Mouse (Mus musculus) ovary, postnatal 10 days (tissue): ENCODE data around the gene Llph.
"Not testable (repeated sequence)": the region's sequence is repeated elsewhere in the genome, so short reads cannot be mapped to it uniquely, and the experiment has no call there.

Experiments
- DNase-seq: peaks from one replicate; pipeline ENCODE4 v3.0.0; 2022; ENCODE audit warnings: low spot score

Gene Llph

DNA sequence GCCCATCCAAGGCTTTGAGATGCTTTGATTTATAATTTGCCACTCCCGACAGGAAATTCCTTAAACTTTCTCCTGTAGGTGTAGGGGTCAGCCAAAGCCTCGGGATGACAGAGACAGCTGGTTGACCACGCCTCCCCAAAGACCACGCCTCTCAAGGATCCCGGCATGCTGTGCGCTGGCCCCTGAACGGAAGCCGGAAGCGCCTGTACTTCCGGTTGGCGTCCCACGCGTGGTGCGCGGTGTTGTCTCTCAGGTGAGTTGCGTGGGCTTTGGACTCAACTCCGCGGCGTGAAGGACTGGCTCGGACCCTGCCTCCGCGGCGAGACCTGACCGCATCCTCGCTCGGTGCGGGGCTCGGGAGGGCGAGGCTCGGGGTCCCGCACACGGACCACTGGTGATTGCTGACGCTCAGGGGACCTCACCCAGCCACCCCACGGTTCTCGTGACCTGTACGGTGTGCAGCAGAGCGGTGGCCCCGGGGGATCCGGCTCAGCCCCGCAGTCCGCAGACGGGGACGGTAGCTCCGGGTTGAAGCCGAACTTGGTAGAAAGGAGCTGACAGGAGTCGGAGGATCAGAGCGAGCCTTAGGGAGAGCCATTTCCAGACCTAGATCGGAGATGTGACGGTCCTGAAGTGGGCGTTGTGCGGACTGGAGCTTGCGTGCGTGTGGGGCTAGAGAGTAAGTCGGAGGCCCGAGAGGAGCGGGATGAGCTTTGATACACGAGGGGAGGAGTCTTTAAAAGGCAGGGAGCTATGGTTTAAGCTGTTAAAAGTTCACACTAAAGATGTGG, at the start of gene Llph:
Gene Llph, plus strand, starts transcription at position 200 of the 791 bp plus-strand sequence.
- peak; percentile 57 for DNase-seq

DNA sequence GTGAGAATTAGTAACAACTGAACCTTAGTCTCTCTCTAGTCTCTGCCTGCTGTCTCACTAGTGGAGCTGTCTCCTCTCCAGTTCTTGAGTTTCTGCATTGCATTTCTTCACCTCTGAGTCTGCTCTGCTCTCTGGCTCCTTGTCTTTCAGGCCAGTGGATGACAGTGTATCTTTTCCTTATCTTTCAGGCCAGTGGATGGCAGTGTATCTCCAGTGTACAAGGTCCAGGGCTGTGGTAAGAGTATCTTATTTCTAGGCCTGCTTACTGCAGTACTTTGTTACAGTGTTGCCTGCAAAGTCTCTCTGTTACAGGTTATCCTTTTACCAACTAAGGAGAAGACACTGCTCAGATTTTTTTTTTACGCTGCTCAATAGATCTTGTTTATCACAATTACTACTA, 44.0 kb upstream of the Llph start:
- no peak for DNase-seq

DNA sequence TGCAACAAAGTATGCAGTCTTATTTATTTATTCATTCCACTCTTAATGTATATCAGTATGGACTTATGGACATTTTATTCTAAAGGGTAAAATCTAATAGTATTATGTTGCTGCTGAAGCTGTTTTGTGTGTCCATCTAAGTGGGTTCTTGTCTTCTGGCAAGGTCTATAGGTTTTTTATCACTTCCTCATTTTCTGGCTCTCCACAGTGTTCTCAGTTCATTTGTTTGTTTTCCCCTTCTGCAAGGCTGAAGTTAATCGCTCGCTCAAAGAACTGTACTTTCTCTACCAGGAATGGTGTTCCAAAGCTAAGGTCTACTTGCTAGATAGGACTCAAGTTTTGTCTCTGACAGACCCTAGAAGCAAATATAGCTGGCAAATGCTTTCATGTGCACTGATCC, 43.5 kb upstream of the Llph start:
- DNase-seq = no peak

DNA sequence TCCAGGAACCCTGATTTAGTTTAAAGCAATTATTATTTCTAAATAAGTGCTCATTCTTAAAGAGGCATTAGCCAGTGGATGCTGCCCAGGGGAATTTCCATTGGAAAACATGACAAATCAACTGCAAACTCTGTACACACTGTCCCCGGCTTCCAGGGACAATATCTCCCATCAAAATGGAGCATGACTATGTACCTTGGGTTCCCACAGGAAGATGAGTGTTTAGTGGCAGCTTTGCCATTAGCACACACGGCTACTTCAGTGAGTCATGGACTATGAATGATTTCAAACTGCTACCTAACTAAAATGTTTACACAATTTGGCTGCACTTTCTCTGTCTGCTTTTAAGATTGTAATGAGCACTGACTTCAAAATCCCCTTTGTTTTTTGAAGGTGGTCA, 38.4 kb upstream of the Llph start:
- DNase-seq = no peak

DNA sequence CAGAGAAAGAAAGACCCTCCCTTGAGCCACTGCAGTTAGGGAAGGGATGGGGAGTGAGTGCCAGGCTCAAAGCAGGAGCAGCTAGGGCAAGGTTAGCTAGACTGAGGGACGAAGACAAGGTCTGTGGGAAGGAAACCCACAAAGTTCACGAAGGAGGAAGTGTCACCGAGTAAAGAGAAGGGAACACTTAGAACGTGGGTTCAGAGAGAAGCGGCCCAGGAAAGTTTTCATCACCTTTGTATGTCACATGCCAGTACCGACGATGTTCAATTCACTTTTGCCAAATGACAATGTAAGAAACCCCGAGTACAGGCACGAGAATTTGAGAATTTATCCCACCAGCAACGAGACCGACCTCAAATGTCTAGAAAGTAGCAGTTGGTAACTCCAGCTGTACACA, 37.6 kb upstream of the Llph start:
- no peak for DNase-seq

DNA sequence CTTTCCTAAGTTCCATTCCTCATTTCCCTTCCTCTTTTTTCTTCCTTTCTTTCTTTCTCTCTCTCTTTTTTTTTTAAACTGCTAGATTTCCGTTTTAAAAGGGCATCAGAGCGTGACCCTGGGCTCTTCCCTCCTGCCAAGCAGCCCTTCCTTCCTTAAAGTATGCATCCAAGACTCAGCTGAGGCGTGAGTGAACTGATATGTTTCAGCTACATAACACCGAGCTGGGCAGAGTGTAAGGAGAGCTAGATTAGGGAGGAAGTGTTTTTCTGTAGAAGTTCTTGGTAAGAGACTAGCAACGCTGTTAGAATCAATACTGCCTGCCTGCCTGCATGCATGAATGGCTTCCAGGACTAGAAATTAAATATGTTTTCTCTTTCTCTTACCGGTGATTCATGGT, 37.1 kb upstream of the Llph start:
- no peak for DNase-seq

DNA sequence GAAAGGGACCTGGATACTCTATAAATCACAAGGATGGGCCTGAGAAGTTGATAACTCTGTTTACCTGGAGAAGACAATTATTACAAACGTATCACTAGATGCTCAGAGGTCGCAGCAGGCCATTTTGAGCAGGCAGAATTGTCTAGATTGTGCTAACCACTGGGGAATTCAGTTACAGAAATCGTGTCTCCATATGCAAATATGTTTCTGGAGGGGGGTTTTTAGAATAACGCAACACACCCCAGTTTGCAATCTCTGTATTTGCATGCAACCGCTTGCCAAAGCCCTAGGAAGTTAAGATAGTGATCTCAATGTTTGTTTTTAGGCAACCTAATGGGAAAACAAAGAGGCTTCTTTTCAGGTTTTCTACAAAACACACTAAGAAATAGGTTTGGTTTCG, 35.7 kb upstream of the Llph start:
- no peak for DNase-seq

DNA sequence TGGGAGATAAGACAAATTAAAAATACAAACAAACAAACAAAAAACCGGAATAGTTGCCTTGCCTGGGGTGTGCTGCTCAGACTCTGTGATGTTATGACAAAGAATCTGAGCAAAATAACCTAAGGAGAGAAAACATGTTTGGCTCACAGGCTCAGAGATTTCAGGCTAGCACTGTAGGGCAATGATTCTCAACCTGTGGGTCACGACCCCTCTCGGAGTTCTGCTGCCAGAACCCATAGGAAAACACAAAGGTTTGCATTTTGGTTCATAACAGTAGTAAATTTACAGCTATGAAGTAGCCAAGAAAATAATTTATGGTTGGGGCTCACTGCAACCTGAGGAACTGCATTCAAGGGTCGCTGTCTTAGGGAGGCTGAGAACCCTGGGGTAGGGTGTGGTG, 34.6 kb upstream of the Llph start:
- no peak for DNase-seq

DNA sequence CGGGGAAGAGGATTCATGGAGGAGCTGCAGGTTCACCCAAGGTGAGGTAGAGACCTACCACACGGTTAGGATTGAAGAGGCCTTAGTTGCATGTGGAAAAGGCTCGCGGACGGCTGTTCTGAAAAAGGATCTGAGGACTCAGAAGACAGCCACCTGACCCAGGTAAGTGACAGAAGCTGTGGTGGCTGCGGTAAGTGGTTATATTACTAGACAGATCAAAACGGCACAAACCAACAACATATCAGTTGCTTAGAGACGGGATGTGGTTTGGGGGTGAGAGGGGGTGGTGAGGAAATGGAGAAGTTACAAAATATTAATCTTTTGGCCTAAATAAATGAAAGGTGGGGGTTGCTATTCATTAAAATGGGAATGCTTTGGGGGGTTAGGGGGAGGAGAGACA, 33.6 kb upstream of the Llph start:
- DNase-seq = no peak

DNA sequence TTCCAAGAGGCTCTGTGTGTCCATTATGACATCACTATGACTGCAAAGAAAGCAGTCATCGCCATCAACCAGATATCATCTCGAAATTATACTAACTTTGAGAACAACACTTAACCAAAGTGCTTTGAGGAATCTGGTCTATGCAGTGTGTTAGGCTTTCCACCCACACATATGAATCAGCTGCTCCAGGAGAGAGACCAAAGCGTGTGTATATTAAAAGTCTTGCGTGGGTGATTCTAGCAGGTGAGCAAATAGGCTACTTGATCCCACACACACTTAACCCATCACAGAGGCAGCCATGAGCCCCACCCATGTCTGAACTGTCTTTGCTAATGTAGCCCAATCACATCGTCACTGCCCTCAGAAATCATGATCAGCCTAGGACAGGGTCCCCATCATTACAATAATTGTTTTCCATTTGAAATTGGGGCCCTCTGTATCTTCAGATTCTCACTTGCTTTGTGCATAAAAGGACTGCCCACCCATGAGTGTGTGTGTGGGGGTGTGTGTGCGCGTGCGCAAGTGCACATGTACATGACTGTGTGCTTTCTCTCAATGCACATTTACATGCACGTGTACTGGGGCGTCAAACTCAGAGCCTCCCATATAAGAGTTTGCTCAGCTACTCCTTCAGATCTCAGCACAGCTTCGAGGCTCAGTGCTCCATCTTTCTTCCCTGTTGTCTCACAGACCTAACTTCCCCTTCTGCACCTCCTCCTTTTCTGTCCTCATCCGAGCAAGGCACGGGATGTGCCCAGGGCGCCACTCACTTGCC, 29.6 kb upstream of the Llph start:
- no peak for DNase-seq

DNA sequence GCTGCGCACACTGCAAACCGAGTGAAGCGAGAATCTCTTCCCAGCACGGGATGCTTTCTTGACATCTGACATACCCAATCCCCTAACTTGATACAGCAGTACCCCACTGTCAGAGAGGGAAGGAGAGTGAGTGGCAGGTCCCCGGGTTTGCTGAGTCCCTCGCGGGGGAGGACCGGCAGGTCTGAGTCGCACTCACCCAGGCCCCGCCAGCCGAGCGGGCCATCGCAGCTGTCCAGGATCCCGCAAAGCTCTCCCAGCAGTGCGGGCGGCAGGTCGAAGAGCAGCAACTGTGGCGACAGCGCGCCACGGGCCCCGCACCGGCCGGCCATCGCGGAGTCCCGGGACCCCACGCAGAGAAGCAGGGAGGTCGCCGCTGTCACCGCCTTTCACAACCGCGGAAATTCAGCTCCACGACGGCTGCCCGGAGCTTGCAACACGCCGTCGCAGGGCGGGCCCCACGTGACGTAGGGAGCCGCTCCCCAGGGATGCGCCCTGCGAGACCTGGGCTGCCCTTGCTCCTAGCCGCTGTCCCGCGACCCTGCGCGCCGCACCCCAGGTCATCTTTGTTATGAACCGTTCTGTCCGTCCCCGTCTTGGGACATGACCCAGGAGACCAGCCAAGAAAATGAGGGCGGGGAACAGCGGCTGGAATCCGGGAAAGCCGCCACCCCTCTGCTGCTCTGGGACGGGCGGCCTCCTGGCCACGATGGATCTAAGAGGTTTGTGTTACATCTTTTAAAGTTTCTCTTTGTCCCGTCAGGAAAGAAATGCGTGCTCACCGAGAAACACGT, 25.5 kb upstream of the Llph start, which contains the start of gene Tmbim4:
Gene Tmbim4, plus strand, starts transcription at position 460 of the 791 bp plus-strand sequence.
- peak; percentile 24 for DNase-seq

DNA sequence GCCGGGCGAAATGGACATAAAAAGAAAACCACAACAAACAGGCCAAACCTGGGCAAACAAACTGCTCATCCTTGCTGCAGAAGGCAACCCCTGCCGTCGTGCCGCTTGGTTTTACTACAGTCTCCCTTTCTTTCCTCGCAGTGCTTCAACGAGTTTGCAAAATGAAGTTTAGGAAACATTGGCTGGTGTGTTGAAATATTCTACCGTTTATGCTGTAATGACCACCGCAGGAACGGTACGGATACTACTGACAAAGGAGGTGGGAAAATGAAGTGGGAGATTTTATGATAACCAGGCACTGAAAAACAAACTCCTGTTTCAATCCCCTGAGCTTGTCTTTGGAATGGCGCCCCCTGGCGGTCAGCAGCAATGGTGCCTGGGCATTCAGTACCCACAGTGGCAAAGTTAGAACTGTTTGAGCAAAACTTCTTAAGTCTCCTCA, 24.9 kb upstream of the Llph start, which contains the start of gene Irak3:
Gene Irak3, minus strand, starts transcription at position 170 of the 442 bp plus-strand sequence.
- DNase-seq = peak; percentile 71

DNA sequence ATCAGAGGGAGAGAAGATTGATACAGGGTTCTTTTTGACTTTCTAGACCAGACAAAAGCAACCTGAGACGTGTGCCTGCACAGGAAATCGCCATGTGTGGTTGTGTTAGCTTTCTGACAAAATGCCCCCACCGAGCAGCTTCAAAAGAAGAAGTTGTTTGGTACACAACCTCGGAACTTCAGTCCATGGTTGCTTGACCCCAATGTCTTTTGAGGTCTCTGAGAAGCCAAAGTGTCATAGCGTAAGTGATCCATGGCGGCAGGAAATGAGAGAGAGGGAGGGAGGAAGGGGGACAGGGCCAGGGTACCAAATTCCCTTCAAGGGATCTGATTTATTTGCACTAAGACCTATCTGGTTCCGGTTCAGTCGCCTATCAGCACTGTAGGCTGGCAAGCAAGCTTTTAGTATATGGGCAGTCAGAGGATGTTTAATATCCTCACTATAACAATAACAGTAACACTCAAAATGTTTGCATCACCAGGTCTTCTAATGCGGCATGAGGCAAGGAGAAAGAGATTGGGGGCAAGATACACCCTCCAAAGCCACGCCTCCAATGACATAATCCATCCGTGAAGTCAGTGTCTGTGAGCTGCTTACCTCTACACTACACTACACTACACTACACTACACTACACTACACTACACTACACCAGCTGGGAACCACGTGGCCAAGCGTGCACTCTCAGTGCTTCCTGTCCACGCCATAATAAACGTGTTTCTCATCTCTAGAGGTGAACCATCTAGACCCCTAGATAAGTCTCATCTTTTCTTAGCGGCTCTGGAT, 24.2 kb upstream of the Llph start:
- no peak for DNase-seq

DNA sequence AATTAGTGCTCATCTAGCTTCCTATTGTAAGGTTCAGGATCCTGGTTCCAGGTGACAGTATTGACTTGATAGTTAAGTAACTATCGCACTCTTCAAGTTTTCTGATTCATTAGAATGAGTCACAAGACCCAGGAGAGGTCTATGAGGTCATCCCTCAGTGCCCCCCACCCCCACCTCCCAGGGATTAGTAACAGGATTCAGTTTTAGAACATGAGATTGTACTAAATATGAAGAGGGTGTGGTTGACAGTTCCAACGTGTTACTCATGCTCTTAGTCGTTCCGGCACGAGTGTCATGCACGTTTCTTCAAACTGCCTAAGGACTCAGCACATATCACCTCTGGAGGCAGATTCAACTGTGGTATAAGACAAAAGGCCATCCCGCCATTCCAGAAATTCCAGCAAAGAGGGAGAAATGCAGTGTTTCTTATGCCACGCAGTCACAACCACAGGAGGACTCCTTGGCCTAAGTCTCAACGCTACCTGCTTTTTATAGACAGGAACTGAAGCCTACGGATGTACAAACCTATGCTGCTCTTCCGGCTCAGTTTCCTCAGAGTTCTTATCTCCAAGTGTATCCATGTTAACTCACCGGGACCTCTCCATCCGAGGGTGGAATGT, 22.2 kb upstream of the Llph start:
- no peak for DNase-seq

DNA sequence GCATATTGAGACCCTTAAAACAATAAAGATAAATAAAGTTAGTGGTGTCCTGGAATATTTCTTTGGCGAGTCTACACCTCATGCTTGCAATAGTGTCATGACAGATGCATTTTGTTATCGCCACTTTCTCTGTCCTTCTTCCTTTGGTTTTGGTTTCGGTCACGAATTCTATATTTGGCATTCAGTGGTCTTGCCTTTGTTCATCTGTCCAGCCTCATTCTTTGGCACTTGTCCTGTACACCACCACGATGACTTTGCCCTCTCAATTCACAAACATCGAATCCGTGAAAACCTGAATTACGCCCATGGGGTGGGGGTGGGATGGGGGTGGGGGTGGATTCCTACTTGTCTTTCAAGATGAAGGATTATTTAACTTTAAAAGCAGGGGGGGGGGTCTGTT, 18.9 kb upstream of the Llph start:
- no peak for DNase-seq

DNA sequence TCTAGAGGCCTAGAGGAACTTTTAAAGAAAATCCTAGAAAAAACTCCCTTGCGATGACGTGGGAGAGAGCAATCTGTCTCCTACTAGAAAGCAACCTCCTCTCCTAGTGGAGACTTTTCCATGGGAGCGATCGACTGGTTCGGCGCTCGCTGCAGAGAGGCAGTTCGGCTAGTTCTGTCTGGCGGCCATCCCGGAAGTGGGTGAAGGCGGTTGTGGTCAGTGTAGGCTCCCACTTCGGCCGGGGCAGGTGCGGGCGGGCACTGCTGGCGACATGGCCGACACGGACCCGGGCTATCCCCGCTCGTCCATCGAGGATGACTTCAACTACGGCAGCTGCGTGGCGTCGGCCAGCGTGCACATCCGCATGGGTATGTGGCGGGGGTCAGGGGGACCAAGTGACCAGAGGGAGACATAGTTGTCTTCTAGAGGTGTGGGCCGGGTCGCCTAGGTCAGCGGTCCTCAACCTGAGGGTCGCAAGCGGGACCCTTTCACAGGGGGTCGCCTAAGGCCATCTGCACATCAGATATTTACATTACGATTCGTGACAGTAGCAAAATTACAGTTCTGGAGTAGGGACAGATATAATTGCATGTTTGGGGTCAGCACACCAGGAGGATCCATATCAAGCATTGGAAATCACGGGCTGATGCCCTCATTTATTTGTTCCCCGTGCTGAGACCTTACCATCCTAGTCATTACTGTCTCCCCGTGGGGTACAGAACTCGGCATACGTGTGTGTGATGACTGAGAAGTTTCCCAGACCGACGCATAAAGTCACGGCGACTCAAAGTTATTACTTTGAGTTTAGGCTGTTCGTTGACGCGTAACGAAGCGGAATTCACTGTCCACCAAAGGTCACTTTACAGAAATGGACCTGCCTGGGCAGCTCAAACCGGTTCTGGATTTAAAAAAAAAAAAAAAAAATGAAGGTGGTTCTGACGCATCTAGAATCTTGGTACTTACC, 18.0 kb upstream of the Llph start:
- DNase-seq = peak; percentile 75

DNA sequence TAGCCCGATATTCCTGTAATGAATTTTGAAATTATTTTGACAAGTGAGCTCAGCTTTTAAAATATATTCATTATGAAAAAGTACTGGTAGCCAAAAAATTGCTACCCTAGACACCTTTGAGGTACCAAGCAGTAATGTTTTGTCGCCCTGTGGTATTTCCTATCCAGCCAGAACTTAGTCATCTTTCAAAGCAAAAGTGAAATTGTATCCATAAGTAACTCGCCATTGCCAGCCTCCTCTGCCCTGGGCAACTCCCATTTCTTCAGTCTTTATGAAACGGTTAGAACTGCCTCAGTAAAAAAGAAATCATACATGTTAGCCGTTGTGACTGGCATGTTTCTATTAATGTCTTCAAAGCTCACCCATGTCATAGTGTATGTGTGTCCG, 17.3 kb upstream of the Llph start:
- DNase-seq = no peak

DNA sequence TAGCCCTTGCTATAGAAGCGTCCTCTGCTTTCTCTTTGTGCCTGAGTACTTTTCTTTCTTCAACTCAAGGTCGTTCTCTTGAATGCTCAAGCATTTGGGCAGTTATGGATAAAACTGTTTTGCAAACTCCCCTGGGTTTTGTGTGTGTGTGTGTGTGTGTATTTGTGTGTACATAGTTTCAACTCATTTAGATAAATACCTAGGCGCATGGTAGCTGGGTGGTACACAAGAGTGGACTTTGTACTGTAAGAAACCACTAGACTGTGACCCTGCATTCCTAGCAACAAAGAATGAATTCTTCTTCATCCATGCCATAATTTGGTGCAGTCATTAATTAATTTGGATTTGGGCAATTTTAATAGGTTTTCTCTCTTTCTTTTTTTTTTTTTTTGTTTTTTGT, 16.8 kb upstream of the Llph start:
- no peak for DNase-seq

DNA sequence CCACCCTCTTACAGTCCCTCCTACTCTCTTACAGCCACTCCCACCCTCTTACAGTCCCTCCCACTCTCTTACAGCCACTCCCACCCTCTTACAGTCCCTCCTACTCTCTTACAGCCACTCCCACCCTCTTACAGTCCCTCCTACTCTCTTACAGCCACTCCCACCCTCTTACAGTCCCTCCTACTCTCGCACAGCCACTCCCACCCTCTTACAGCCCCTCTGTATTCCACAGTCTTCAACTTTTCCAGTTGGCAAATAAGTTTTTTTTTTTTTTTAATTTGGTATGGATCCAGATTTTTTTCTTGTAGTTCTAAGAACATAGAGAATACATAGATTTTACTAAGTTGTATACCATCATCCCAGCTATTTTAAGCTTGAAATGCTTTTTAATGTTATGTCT, 9.8 kb upstream of the Llph start:
- not testable (repeated sequence) for DNase-seq

DNA sequence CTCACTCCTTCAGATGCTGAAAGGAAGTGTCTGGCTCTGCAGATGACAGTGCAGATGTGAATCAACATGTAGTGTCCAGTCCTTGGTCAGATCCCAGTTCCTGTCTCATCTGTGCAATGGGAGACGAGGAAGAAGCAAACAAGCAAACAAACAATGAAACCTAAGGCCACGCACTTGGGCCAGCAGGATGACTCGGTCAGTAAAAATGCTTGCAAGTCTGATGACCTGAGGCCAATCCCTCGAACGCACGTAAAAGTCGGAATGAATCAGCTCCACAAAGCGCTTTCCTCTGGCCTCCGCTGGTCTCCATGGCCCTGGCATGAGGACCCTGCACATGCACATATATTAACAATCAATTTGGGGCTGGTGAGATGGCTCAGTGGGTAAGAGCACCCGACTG, 7.9 kb upstream of the Llph start:
- no peak for DNase-seq
